Comparison of ENCODE assay signal across 8 mouse cellular contexts in the genomic region with DNA sequence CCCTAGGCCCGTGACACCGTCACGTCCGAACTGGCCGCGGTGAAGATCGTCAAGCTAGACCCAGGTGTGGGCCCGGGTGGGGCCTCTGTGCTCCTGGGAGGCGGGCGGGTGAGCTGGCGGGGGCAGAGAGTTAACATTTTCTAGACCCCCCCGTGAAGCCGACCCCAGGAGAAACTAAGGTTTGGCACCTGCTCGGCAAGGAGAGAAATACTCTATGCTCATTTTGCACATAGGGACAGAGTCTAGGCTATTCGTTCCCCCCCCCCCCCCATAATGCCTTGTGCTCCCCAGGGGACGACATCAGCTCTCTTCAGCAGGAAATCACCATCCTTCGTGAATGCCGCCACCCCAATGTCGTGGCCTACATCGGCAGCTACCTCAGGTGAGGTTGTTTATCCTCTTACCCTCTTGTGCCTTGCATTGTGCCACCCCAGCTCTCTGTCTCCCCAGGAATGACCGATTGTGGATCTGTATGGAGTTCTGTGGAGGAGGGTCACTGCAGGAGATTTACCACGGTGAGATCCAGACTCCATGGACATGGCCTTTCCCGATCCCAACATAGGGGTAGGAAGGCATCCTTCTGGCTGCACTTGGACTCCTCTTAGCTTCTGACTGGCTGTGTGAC. TPM values are rescaled to one million over a fixed set of nuclear protein-coding genes. Genes with fewer than 3 reads are reported as not detected.
DNase-seq lines count a peak whose midpoint lies in the region; ATAC-seq and TF ChIP-seq lines count a peak whose summit lies in the region.

No protein-coding gene starts in this region.

- H3K9ac ChIP-seq in embryonic facial prominence, embryonic 14.5 days (ENCODE audit: low read depth, low read length) = peak overlapping the region; percentile 76
- peak overlapping the region; percentile 80 for H3K9ac ChIP-seq in intestine, embryonic 16.5 days (ENCODE audit: low read depth, low read length)

- no peak for TF ChIP-seq CTCF in lung, adult 2 months (IDR thresholded peaks at IDR 0.05; ENCODE audit: insufficient read depth, low read length)
- TF ChIP-seq CTCF in olfactory bulb, adult 2 months (IDR thresholded peaks at IDR 0.05; ENCODE audit: insufficient read depth, low read depth, low read length) = no peak

- no peaks in the 10 kb centered on the region for H3K9me3 ChIP-seq in embryonic facial prominence, embryonic 14.5 days (ENCODE audit: control insufficient read depth, low read length)
- no peaks in the 10 kb centered on the region for H3K9me3 ChIP-seq in intestine, embryonic 16.5 days (ENCODE audit: control insufficient read depth, low read length)

- H3K4me2 ChIP-seq in embryonic facial prominence, embryonic 14.5 days (ENCODE audit: low read depth, low read length) = peak overlapping the region; percentile 88
- H3K4me2 ChIP-seq in intestine, embryonic 16.5 days (ENCODE audit: low read depth, low read length) = peak overlapping the region; percentile 97

- ATAC-seq in embryonic facial prominence, embryonic 14.5 days (ENCODE audit: low read depth) = no peak
- no peak; the same call in 1 of the 2 replicates for ATAC-seq in intestine, embryonic 16.5 days
- ATAC-seq in activated CD4-positive, CD25-positive, alpha-beta regulatory T cell, adult 4 months = no peak
- no peak for ATAC-seq in cerebellum, adult (ENCODE audit: insufficient number of reproducible peaks, low FRiP score, low TSS enrichment)

- DNase-seq in lung, adult 2 months = no peak
- DNase-seq in lung, postnatal 36 days = no peak
- no peak for DNase-seq in embryonic facial prominence, embryonic 14.5 days (ENCODE audit: low spot score)
- no peak for DNase-seq in layer of hippocampus, postnatal 25 days (ENCODE audit: extremely low spot score in 1 of 2, low spot score in 1 of 2)

- WGBS in lung, adult 2 months = 4% methylated on average over 23 of the region's 23 CpGs
- WGBS in embryonic facial prominence, embryonic 14.5 days = 11% methylated on average over 20 of the region's 23 CpGs
- WGBS in intestine, embryonic 16.5 days = 11% methylated on average over 23 of the region's 23 CpGs
- WGBS in olfactory bulb, adult 2 months = 14% methylated on average over 23 of the region's 23 CpGs

- H3K27ac ChIP-seq in embryonic facial prominence, embryonic 14.5 days (replicated peaks; ENCODE audit: low read depth, low read length) = peak overlapping the region; percentile 46; the same call in 1 of the 2 replicates
- H3K27ac ChIP-seq in intestine, embryonic 16.5 days (ENCODE audit: low read length) = peak overlapping the region; percentile 54; the same call in 1 of the 2 replicates
- H3K27ac ChIP-seq in olfactory bulb, adult 2 months (ENCODE audit: insufficient read depth, low read depth, low read length) = no peak overlapping the region

- no peak for TF ChIP-seq POLR2A in lung, adult 2 months (IDR thresholded peaks at IDR 0.05; ENCODE audit: borderline replicate concordance, extremely low read depth, low read depth, low read length)
- no peak for TF ChIP-seq POLR2A in olfactory bulb, adult 2 months (IDR thresholded peaks at IDR 0.05; ENCODE audit: insufficient read depth, low read depth, low read length)

- no peaks in the 10 kb centered on the region for H3K27me3 ChIP-seq in embryonic facial prominence, embryonic 14.5 days (replicated peaks; ENCODE audit: control insufficient read depth, insufficient read depth, low read length)
- no peaks in the 10 kb centered on the region for H3K27me3 ChIP-seq in intestine, embryonic 16.5 days (replicated peaks; ENCODE audit: control insufficient read depth, insufficient read depth, low read length)

- H3K4me1 ChIP-seq in lung, adult 2 months (ENCODE audit: control insufficient read depth, insufficient read depth, low read length) = peaks cover 20% of the 10 kb centered on the region
- H3K4me1 ChIP-seq in embryonic facial prominence, embryonic 14.5 days (ENCODE audit: control insufficient read depth, insufficient read depth, low read length) = peaks cover 4% of the 10 kb centered on the region
- peaks cover 19% of the 10 kb centered on the region for H3K4me1 ChIP-seq in intestine, embryonic 16.5 days (ENCODE audit: control insufficient read depth, insufficient read depth, low read length)
- H3K4me1 ChIP-seq in olfactory bulb, adult 2 months (ENCODE audit: control insufficient read depth, insufficient read depth, low read length) = peaks cover 31% of the 10 kb centered on the region

- H3K36me3 ChIP-seq in embryonic facial prominence, embryonic 14.5 days (ENCODE audit: control insufficient read depth, insufficient read depth, low read length) = peaks cover 75% of the 10 kb centered on the region
- H3K36me3 ChIP-seq in intestine, embryonic 16.5 days (ENCODE audit: control insufficient read depth, insufficient read depth, low read length) = peaks cover 19% of the 10 kb centered on the region

- H3K4me3 ChIP-seq in lung, adult 2 months (replicated peaks; ENCODE audit: extremely low read depth, low read depth, low read length) = peak overlapping the region; percentile 95
- H3K4me3 ChIP-seq in embryonic facial prominence, embryonic 14.5 days (ENCODE audit: low read depth, low read length) = peak overlapping the region; percentile 68
- peak overlapping the region; percentile 73 for H3K4me3 ChIP-seq in intestine, embryonic 16.5 days (ENCODE audit: low read length)
- H3K4me3 ChIP-seq in olfactory bulb, adult 2 months (ENCODE audit: insufficient read depth, low read depth, low read length) = peak overlapping the region; percentile 98

RNA-seq across cellular contexts. Expression of gene Map4k2, which starts 0.6 kb away (rescaled TPM):
- polyA plus RNA-seq in lung, adult 2 months (2012; rRNA removed) = 303 and 441 TPM in 2 replicates
- polyA plus RNA-seq in embryonic facial prominence, embryonic 14.5 days (2014; fragmentation: Nextera tagmentation; extraction: Ambion mirVana) = 9.8 and 9.9 TPM in 2 replicates
- 7.9 and 10.0 TPM in 2 replicates for polyA plus RNA-seq in intestine, embryonic 16.5 days (2015; fragmentation: Nextera tagmentation; extraction: Ambion mirVana)
- polyA plus RNA-seq in olfactory bulb, adult 2 months (2012; ENCODE audit: insufficient read depth, insufficient read length, low replicate concordance, missing spikeins) = 158 TPM in 1 of 2 replicates, not detected in the other
- 100 to 1,000 TPM in 1 of 2 experiments, 10 to 100 TPM in 1; 82.0 to 116 TPM for polyA plus RNA-seq in activated CD4-positive, CD25-positive, alpha-beta regulatory T cell, adult 4 months (2017; shearing (Covaris generic))
- total RNA-seq in layer of hippocampus, postnatal 25 days (2021) = 10 to 100 TPM; 66.3 to 78.4 TPM

RNA-seq across cellular contexts. Expression of gene Men1, which starts 6.8 kb away (rescaled TPM):
- 52.1 and 56.2 TPM in 2 replicates for polyA plus RNA-seq in lung, adult 2 months (2012; rRNA removed)
- polyA plus RNA-seq in embryonic facial prominence, embryonic 14.5 days (2014; fragmentation: Nextera tagmentation; extraction: Ambion mirVana) = 54.2 and 61.5 TPM in 2 replicates
- polyA plus RNA-seq in intestine, embryonic 16.5 days (2015; fragmentation: Nextera tagmentation; extraction: Ambion mirVana) = 61.3 and 61.4 TPM in 2 replicates
- not detected in 2 replicates for polyA plus RNA-seq in olfactory bulb, adult 2 months (2012; ENCODE audit: insufficient read depth, insufficient read length, low replicate concordance, missing spikeins)
- 10 to 100 TPM; 13.9 to 19.1 TPM for polyA plus RNA-seq in activated CD4-positive, CD25-positive, alpha-beta regulatory T cell, adult 4 months (2017; shearing (Covaris generic))
- 10 to 100 TPM; 63.3 to 64.8 TPM for total RNA-seq in layer of hippocampus, postnatal 25 days (2021)

RNA-seq across cellular contexts. Expression of gene Sf1, which starts 21.9 kb away (rescaled TPM):
- 136 and 194 TPM in 2 replicates for polyA plus RNA-seq in lung, adult 2 months (2012; rRNA removed)
- 135 and 140 TPM in 2 replicates for polyA plus RNA-seq in embryonic facial prominence, embryonic 14.5 days (2014; fragmentation: Nextera tagmentation; extraction: Ambion mirVana)
- polyA plus RNA-seq in intestine, embryonic 16.5 days (2015; fragmentation: Nextera tagmentation; extraction: Ambion mirVana) = 94.7 and 103 TPM in 2 replicates
- 340 TPM in 1 of 2 replicates, not detected in the other for polyA plus RNA-seq in olfactory bulb, adult 2 months (2012; ENCODE audit: insufficient read depth, insufficient read length, low replicate concordance, missing spikeins)
- 10 to 100 TPM; 47.6 to 48.6 TPM for polyA plus RNA-seq in activated CD4-positive, CD25-positive, alpha-beta regulatory T cell, adult 4 months (2017; shearing (Covaris generic))
- 100 to 1,000 TPM; 180 to 215 TPM for total RNA-seq in layer of hippocampus, postnatal 25 days (2021)

RNA-seq across cellular contexts. Expression of gene Cdc42bpg, which starts 35.3 kb away (rescaled TPM):
- 132 and 133 TPM in 2 replicates for polyA plus RNA-seq in lung, adult 2 months (2012; rRNA removed)
- 1.5 and 1.6 TPM in 2 replicates for polyA plus RNA-seq in embryonic facial prominence, embryonic 14.5 days (2014; fragmentation: Nextera tagmentation; extraction: Ambion mirVana)
- 1.2 and 1.5 TPM in 2 replicates for polyA plus RNA-seq in intestine, embryonic 16.5 days (2015; fragmentation: Nextera tagmentation; extraction: Ambion mirVana)
- polyA plus RNA-seq in olfactory bulb, adult 2 months (2012; ENCODE audit: insufficient read depth, insufficient read length, low replicate concordance, missing spikeins) = not detected in 2 replicates
- polyA plus RNA-seq in activated CD4-positive, CD25-positive, alpha-beta regulatory T cell, adult 4 months (2017; shearing (Covaris generic)) = under 1 TPM; 0.11 to 0.17 TPM
- total RNA-seq in layer of hippocampus, postnatal 25 days (2021) = 1 to 10 TPM; 3.9 to 4.6 TPM

RNA-seq across cellular contexts. Expression of gene Pygm, which starts 42.6 kb away (rescaled TPM):
- 32.8 and 135 TPM in 2 replicates for polyA plus RNA-seq in lung, adult 2 months (2012; rRNA removed)
- 49.5 and 84.3 TPM in 2 replicates for polyA plus RNA-seq in embryonic facial prominence, embryonic 14.5 days (2014; fragmentation: Nextera tagmentation; extraction: Ambion mirVana)
- 6.0 and 6.8 TPM in 2 replicates for polyA plus RNA-seq in intestine, embryonic 16.5 days (2015; fragmentation: Nextera tagmentation; extraction: Ambion mirVana)
- not detected in 2 replicates for polyA plus RNA-seq in olfactory bulb, adult 2 months (2012; ENCODE audit: insufficient read depth, insufficient read length, low replicate concordance, missing spikeins)
- 1 to 10 TPM; 3.7 to 8.0 TPM for polyA plus RNA-seq in activated CD4-positive, CD25-positive, alpha-beta regulatory T cell, adult 4 months (2017; shearing (Covaris generic))
- total RNA-seq in layer of hippocampus, postnatal 25 days (2021) = 10 to 100 TPM; 26.6 to 32.3 TPM
